ENCODE assay signal across 9 mouse cellular contexts in genomic region chr15:27783092-27783491, GRCm38 (mm10).
A peak's percentile ranks its signal among the peaks of the same experiment; 100 is the strongest.
DNase-seq lines count a peak whose midpoint lies in the region; ATAC-seq and TF ChIP-seq lines count a peak whose summit lies in the region.
"Had no signal": no experiment of that assay in that cellular context is flagged by ENCODE, and none has a peak within 500 bp of the region (broad histone marks: within the 10 kb centered on the region; RNA-seq: fewer than 3 reads in every experiment).

No protein-coding gene starts in this region.

- H3K4me1 ChIP-seq in forebrain, embryonic 10.5 days: peaks cover 100% of the 10 kb centered on the region
- peaks cover 74% of the 10 kb centered on the region for H3K4me1 ChIP-seq in hindbrain, postnatal 0 days (ENCODE audit: insufficient read depth, low read length)
- peaks cover 88% of the 10 kb centered on the region for H3K4me1 ChIP-seq in midbrain, embryonic 14.5 days (ENCODE audit: control insufficient read depth, insufficient read depth, low read length)

- 24% methylated on average over 8 of the region's 8 CpGs for WGBS in forebrain, embryonic 10.5 days
- WGBS in hindbrain, postnatal 0 days: 22% methylated on average over 8 of the region's 8 CpGs
- 28% methylated on average over 8 of the region's 8 CpGs for WGBS in midbrain, embryonic 14.5 days

- peak overlapping the region; percentile 89 for H3K27ac ChIP-seq in forebrain, embryonic 10.5 days
- peak overlapping the region; percentile 67 for H3K27ac ChIP-seq in hindbrain, postnatal 0 days
- H3K27ac ChIP-seq in midbrain, embryonic 14.5 days (replicated peaks; ENCODE audit: low read depth, low read length): peak overlapping the region; percentile 89

- no peak for TF ChIP-seq CTCF in hindbrain, postnatal 0 days (IDR thresholded peaks at IDR 0.05; ENCODE audit: low read depth)

- H3K4me3 ChIP-seq in forebrain, embryonic 10.5 days: peak overlapping the region; percentile 4; the same call in 1 of the 2 replicates
- H3K4me3 ChIP-seq in hindbrain, postnatal 0 days (ENCODE audit: low read length): no peak overlapping the region
- no peak overlapping the region for H3K4me3 ChIP-seq in midbrain, embryonic 14.5 days (replicated peaks; ENCODE audit: low read depth, low read length)

- no peak for ATAC-seq in hindbrain, postnatal 0 days
- ATAC-seq in midbrain, embryonic 14.5 days (ENCODE audit: low FRiP score, low TSS enrichment): no peak
- no peak for ATAC-seq in cerebellum, adult (ENCODE audit: insufficient number of reproducible peaks, low FRiP score, low TSS enrichment)

- peak; percentile 72 for DNase-seq in layer of hippocampus, adult 9-11 months
- no peak for DNase-seq in layer of hippocampus, postnatal 14 days (ENCODE audit: low spot score in 2 of 2)
- DNase-seq in forebrain, embryonic 10.5 days (ENCODE audit: extremely low spot score, low spot score): peak; percentile 37
- no peak for DNase-seq in hindbrain, postnatal 0 days (ENCODE audit: low spot score)
- DNase-seq in midbrain, embryonic 14.5 days: no peak
- DNase-seq in gastrocnemius, postnatal 4 days (ENCODE audit: low spot score in 2 of 2): no peak
- no peak for DNase-seq in adrenal gland, adult 18-20 months (ENCODE audit: low spot score in 2 of 2)

- H3K27me3 ChIP-seq in forebrain, embryonic 10.5 days (ENCODE audit: poor library complexity, severe bottlenecking): no peaks in the 10 kb centered on the region
- H3K27me3 ChIP-seq in hindbrain, postnatal 0 days (ENCODE audit: insufficient read depth, low read length): no peaks in the 10 kb centered on the region
- no peaks in the 10 kb centered on the region for H3K27me3 ChIP-seq in midbrain, embryonic 14.5 days (ENCODE audit: control insufficient read depth, insufficient read depth, low read length)

- H3K36me3 ChIP-seq in forebrain, embryonic 10.5 days (replicated peaks): 0 out of 2 replicates have a peak, but pooled peaks cover 3% of the 10 kb centered on the region
- H3K36me3 ChIP-seq in hindbrain, postnatal 0 days (ENCODE audit: insufficient read depth, low read length): no peaks in the 10 kb centered on the region
- no peaks in the 10 kb centered on the region for H3K36me3 ChIP-seq in midbrain, embryonic 14.5 days (ENCODE audit: control insufficient read depth, insufficient read depth, low read length)
- H3K36me3 ChIP-seq: G1E had no signal

- H3K9me3 ChIP-seq in forebrain, embryonic 10.5 days: no peaks in the 10 kb centered on the region
- H3K9me3 ChIP-seq in hindbrain, postnatal 0 days (ENCODE audit: low read length): no peaks in the 10 kb centered on the region
- H3K9me3 ChIP-seq in midbrain, embryonic 14.5 days (ENCODE audit: control insufficient read depth, low read length): no peaks in the 10 kb centered on the region

- peak overlapping the region; percentile 15; the same call in 1 of the 2 replicates for H3K9ac ChIP-seq in hindbrain, postnatal 0 days (replicated peaks; ENCODE audit: low read length)
- H3K9ac ChIP-seq in midbrain, embryonic 14.5 days (replicated peaks; ENCODE audit: low read length): peak overlapping the region; percentile 23; the same call in 1 of the 2 replicates

- H3K4me2 ChIP-seq in hindbrain, postnatal 0 days (ENCODE audit: low read depth, low read length): peak overlapping the region; percentile 22; the same call in 1 of the 2 replicates
- H3K4me2 ChIP-seq in midbrain, embryonic 14.5 days (ENCODE audit: low read length): peak overlapping the region; percentile 21

Comparison
In these comparisons a context has a peak if more than half of its experiments do, and no peak if none do; other contexts are left out.
1. DNase-seq: peak in layer of hippocampus, adult 9-11 months (single experiment) and forebrain, embryonic 10.5 days (single experiment); none in layer of hippocampus, postnatal 14 days (0 of 2), hindbrain, postnatal 0 days (single experiment), midbrain, embryonic 14.5 days (single experiment), gastrocnemius, postnatal 4 days (0 of 2) and adrenal gland, adult 18-20 months (0 of 2).
2. Peak in every context shown above with its lines, with median percentiles within 50 percentile points of each other: H3K27ac ChIP-seq.